Mouse (Mus musculus) kidney, postnatal 36 days (tissue): ENCODE results near the gene Ubp1.

Source experiments
- DNase-seq, 2 experiments: peaks; one replicate each; pipeline ENCODE4 v3.0.0; 2021 to 2022; ENCODE audit warnings: mixed read lengths in 2 of 2

The Ubp1 gene

GRCm38 (mm10) chr9:113930534-113931374 lies at the start of gene Ubp1:
Gene Ubp1 (plus strand): TSS chr9:113930934.
- DNase-seq, result peak; percentile 96 to 99

GRCm38 (mm10) chr9:113894903-113895302 lies 35.8 kb upstream of the Ubp1 start:
- no peak for DNase-seq

GRCm38 (mm10) chr9:113903136-113903535 lies 27.6 kb upstream of the Ubp1 start:
- no peak for DNase-seq

GRCm38 (mm10) chr9:113904315-113904714 lies 26.4 kb upstream of the Ubp1 start:
- DNase-seq, result peak in 1 of 2 experiments; percentile 36

- no peak for DNase-seq
These were observed 14.9 kb upstream of the Ubp1 start for GRCm38 (mm10) chr9:113915789-113916188.

GRCm38 (mm10) chr9:113922677-113923076 lies 8.1 kb upstream of the Ubp1 start:
- DNase-seq, result no peak

GRCm38 (mm10) chr9:113924883-113925282 lies 5.9 kb upstream of the Ubp1 start:
- no peak for DNase-seq

- DNase-seq, result no peak
These were observed 2.1 kb upstream of the Ubp1 start for GRCm38 (mm10) chr9:113928591-113928990.

- no peak for DNase-seq
These were observed 1.1 kb upstream of the Ubp1 start for GRCm38 (mm10) chr9:113929676-113930075.

- DNase-seq, result peak; percentile 13 to 44
These were observed 803 bp downstream of the Ubp1 start for GRCm38 (mm10) chr9:113931375-113932099.

GRCm38 (mm10) chr9:113932100-113932470 lies 1.4 kb downstream of the Ubp1 start:
- DNase-seq, result peak in 1 of 2 experiments; percentile 27

- peak; percentile 13 to 24 for DNase-seq
These were observed 1.8 kb downstream of the Ubp1 start for GRCm38 (mm10) chr9:113932501-113932900.

- no peak for DNase-seq
These were observed 4.9 kb downstream of the Ubp1 start for GRCm38 (mm10) chr9:113935638-113936037.

GRCm38 (mm10) chr9:113939063-113939850 lies 8.5 kb downstream of the Ubp1 start:
- no peak for DNase-seq

GRCm38 (mm10) chr9:113941103-113941805 lies 10.5 kb downstream of the Ubp1 start:
- no peak for DNase-seq

GRCm38 (mm10) chr9:113943372-113943771 lies 12.6 kb downstream of the Ubp1 start:
- no peak for DNase-seq

GRCm38 (mm10) chr9:113947216-113947615 lies 16.5 kb downstream of the Ubp1 start:
- peak in 1 of 2 experiments; percentile 6 for DNase-seq

GRCm38 (mm10) chr9:113957777-113958176 lies 27.0 kb downstream of the Ubp1 start:
- no peak for DNase-seq

GRCm38 (mm10) chr9:113963718-113964117 lies 33.0 kb downstream of the Ubp1 start:
- DNase-seq, result no peak

GRCm38 (mm10) chr9:113964415-113964814 lies 33.7 kb downstream of the Ubp1 start:
- DNase-seq, result no peak

GRCm38 (mm10) chr9:113966838-113967237 lies 36.1 kb downstream of the Ubp1 start:
- DNase-seq, result no peak

GRCm38 (mm10) chr9:113968967-113969366 lies 38.2 kb downstream of the Ubp1 start:
- DNase-seq, result no peak
